Mouse (Mus musculus): ENCODE results near the gene Arhgap21.

Gene Arhgap21

GRCm38 (mm10) chr2:20896446-20896845, 72.2 kb downstream of the Arhgap21 start:
- in situ Hi-C loops (cut with MseI, MboI), result loop anchor here in 1 of 2 experiments (10.0 kb wide), 1 partner anchor 298 kb away; no protein-coding TSS in a partner anchor

- in situ Hi-C loops (cut with MseI, MboI), result loop anchor here in 1 of 2 experiments (10.0 kb wide), 1 partner anchor 301 kb away; no protein-coding TSS in a partner anchor
Observed at GRCm38 (mm10) chr2:20894100-20894690, 74.5 kb downstream of the Arhgap21 start.

GRCm38 (mm10) chr2:20888751-20889150, 79.9 kb downstream of the Arhgap21 start:
- in situ Hi-C loops (cut with MseI, MboI), result no loop called here

GRCm38 (mm10) chr2:20883288-20883687, 85.4 kb downstream of the Arhgap21 start:
- in situ Hi-C loops (cut with MseI, MboI), result no loop called here

GRCm38 (mm10) chr2:20879877-20880605, 88.6 kb downstream of the Arhgap21 start:
- in situ Hi-C loops (cut with MseI, MboI), result no loop called here

- in situ Hi-C loops (cut with MseI, MboI), result no loop called here
Observed at GRCm38 (mm10) chr2:20874621-20875020, 94.1 kb downstream of the Arhgap21 start.

GRCm38 (mm10) chr2:20869212-20869965, 99.3 kb downstream of the Arhgap21 start:
- in situ Hi-C loops (cut with MseI, MboI), result no loop called here

GRCm38 (mm10) chr2:20868052-20868451, 100.6 kb downstream of the Arhgap21 start:
- in situ Hi-C loops (cut with MseI, MboI), result no loop called here

- in situ Hi-C loops (cut with MseI, MboI), result no loop called here
Observed at GRCm38 (mm10) chr2:20865795-20866194, 102.9 kb downstream of the Arhgap21 start.

GRCm38 (mm10) chr2:20864569-20864968, 104.1 kb downstream of the Arhgap21 start:
- in situ Hi-C loops (cut with MseI, MboI), result no loop called here

GRCm38 (mm10) chr2:20860756-20861155, 107.9 kb downstream of the Arhgap21 start:
- in situ Hi-C loops (cut with MseI, MboI), result no loop called here

- in situ Hi-C loops (cut with MseI, MboI), result no loop called here
Observed at GRCm38 (mm10) chr2:20849346-20849745, 119.3 kb downstream of the Arhgap21 start.

- in situ Hi-C loops (cut with MseI, MboI), result no loop called here
Observed at GRCm38 (mm10) chr2:20831608-20832406, 136.9 kb downstream of the Arhgap21 start.

- in situ Hi-C loops (cut with MseI, MboI), result no loop called here
Observed at GRCm38 (mm10) chr2:20830882-20831281, 137.8 kb downstream of the Arhgap21 start.

- in situ Hi-C loops (cut with MseI, MboI), result no loop called here
Observed at GRCm38 (mm10) chr2:20826258-20826657, 142.4 kb downstream of the Arhgap21 start.

GRCm38 (mm10) chr2:20818226-20818625, 150.5 kb downstream of the Arhgap21 start:
- in situ Hi-C loops (cut with MseI, MboI), result no loop called here

GRCm38 (mm10) chr2:20813986-20814385, 154.7 kb downstream of the Arhgap21 start:
- in situ Hi-C loops (cut with MseI, MboI), result no loop called here

- in situ Hi-C loops (cut with MseI, MboI), result no loop called here
Observed at GRCm38 (mm10) chr2:20811506-20811905, 157.2 kb downstream of the Arhgap21 start.

- in situ Hi-C loops (cut with MseI, MboI), result no loop called here
Observed at GRCm38 (mm10) chr2:20801236-20801890, 167.3 kb downstream of the Arhgap21 start.
